Mouse (Mus musculus): Measurements from ENCODE around the gene Pnmal2. TPM values are rescaled to one million over a fixed set of nuclear protein-coding genes. Genes with fewer than 3 reads are reported as not detected.
"Not testable (repeated sequence)": the region's sequence is repeated elsewhere in the genome, so short reads cannot be mapped to it uniquely, and the experiment has no call there.

Pnmal2 gene
- polyA plus RNA-seq, 1 experiment from 2014 or later = 8.6 TPM

DNA sequence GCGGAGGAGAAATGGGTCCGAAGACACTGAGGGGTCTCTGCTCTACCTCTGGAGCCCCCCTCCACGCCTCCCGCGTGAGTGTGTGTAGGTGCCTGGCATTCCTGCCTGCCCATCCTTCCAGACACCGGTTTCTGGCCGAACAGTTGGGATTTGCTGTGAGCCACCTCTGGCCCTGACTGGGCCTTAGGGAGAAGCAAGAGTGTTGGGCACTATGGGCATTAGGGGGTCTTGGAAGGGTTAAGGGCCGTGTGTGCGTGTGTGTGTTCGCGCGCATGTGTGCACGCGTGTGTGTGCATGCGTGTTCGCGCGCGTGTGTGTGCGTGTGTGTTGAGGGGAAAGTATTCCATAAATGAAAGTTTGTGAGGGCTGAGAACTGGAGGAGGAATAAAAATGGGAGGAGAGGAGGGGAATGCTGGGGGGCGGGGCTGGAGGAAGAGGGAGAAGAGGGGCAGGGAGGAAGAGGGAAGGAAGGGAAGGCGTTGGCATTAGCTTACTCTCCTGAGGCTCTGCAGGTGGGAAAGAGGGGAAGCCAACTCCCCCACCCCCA is 2.9 kb downstream of the Pnmal2 start:
- Histone ChIP-seq H3K4me3 (ENCODE audit: low read depth, low read length) (peak overlapping the region; percentile 39), H3K9ac (ENCODE audit: low read length) (peak overlapping the region; percentile 37), H3K27ac (ENCODE audit: low read depth, low read length) (no peak overlapping the region), H3K36me3 (ENCODE audit: control insufficient read depth, insufficient read depth, low read length) (no peaks in the 10 kb centered on the region), H3K4me2 (peak overlapping the region; percentile 62), H3K27me3 (ENCODE audit: control insufficient read depth, insufficient read depth, low read length) (peaks cover 56% of the 10 kb centered on the region), H3K9me3 (ENCODE audit: control insufficient read depth, low read length) (no peaks in the 10 kb centered on the region), H3K4me1 (ENCODE audit: control insufficient read depth, insufficient read depth, low read length) (peaks cover 38% of the 10 kb centered on the region)
- DNase-seq (ENCODE audit: low spot score, missing footprints) (no peak), ATAC-seq (ENCODE audit: low FRiP score) (no peak)
- 16% methylated on average over 21 of the region's 22 CpGs for WGBS

DNA sequence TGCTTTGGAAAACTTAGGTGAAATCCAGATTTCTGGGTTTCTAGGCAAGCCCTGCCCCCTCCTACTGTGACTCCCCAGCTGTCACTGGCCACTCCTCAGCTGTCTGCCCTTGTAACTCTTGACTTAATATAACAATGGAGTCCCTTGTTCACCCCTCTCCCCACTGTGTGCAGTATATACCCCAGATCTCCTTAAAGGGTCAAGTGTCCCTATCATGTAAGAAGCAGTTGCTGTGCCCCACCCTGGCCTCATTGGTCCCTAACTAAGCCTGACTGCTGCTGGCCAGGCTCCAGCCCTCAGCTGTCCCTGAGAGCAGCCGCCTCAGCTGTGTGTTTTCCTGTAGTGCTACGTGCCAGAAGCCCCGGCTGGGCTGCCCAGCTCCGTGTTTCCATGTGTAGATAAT is 3.5 kb downstream of the Pnmal2 start:
- WGBS = 7% methylated on average over 4 of the region's 4 CpGs
- H3K27ac ChIP-seq (ENCODE audit: low read depth, low read length) = no peak overlapping the region
- peak; percentile 88 for DNase-seq (ENCODE audit: low spot score, missing footprints)
- H3K4me3 ChIP-seq (ENCODE audit: low read depth, low read length) = peak overlapping the region; percentile 39
- ATAC-seq (ENCODE audit: low FRiP score) = no peak
- H3K4me1 ChIP-seq (ENCODE audit: control insufficient read depth, insufficient read depth, low read length) = peaks cover 38% of the 10 kb centered on the region
- H3K27me3 ChIP-seq (ENCODE audit: control insufficient read depth, insufficient read depth, low read length) = peaks cover 56% of the 10 kb centered on the region
- no peaks in the 10 kb centered on the region for H3K36me3 ChIP-seq (ENCODE audit: control insufficient read depth, insufficient read depth, low read length)
- no peaks in the 10 kb centered on the region for H3K9me3 ChIP-seq (ENCODE audit: control insufficient read depth, low read length)
- peak overlapping the region; percentile 36; the same call in 1 of the 2 replicates for H3K9ac ChIP-seq (ENCODE audit: low read length)
- H3K4me2 ChIP-seq = peak overlapping the region; percentile 62

DNA sequence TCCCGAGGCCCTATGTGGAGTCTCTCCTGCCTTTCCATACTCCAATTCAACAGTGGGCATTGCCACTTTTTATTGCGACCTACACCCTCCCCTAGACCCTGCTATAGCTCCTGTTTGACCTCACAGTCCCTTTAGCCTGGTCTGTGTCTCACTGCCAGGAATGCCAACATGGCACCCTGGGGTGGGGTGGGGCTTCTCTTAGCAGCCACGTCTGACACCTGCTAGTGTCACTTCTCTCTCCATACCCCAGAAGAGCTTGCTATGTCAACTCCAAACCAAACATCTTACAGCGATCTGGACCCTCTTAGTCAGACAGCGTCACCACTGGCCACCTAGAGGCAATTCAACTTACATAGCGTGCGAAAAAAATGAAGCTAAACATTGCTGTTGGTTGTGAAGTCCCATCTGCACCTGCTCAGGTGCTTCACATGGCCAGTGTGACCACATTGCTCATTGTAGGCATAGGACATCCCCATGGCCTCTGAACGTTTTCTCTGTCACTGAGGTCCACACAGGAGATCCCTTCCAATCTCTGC is 4.5 kb downstream of the Pnmal2 start:
- WGBS = 46% methylated on average over 8 of the region's 8 CpGs
- no peak overlapping the region for H3K4me2 ChIP-seq
- no peak for DNase-seq (ENCODE audit: low spot score, missing footprints)
- no peaks in the 10 kb centered on the region for H3K36me3 ChIP-seq (ENCODE audit: control insufficient read depth, insufficient read depth, low read length)
- no peak for ATAC-seq (ENCODE audit: low FRiP score)
- peaks cover 56% of the 10 kb centered on the region for H3K27me3 ChIP-seq (ENCODE audit: control insufficient read depth, insufficient read depth, low read length)
- H3K9ac ChIP-seq (ENCODE audit: low read length) = no peak overlapping the region
- no peak overlapping the region for H3K4me3 ChIP-seq (ENCODE audit: low read depth, low read length)
- H3K9me3 ChIP-seq (ENCODE audit: control insufficient read depth, low read length) = no peaks in the 10 kb centered on the region
- no peak overlapping the region for H3K27ac ChIP-seq (ENCODE audit: low read depth, low read length)
- peaks cover 34% of the 10 kb centered on the region for H3K4me1 ChIP-seq (ENCODE audit: control insufficient read depth, insufficient read depth, low read length)

DNA sequence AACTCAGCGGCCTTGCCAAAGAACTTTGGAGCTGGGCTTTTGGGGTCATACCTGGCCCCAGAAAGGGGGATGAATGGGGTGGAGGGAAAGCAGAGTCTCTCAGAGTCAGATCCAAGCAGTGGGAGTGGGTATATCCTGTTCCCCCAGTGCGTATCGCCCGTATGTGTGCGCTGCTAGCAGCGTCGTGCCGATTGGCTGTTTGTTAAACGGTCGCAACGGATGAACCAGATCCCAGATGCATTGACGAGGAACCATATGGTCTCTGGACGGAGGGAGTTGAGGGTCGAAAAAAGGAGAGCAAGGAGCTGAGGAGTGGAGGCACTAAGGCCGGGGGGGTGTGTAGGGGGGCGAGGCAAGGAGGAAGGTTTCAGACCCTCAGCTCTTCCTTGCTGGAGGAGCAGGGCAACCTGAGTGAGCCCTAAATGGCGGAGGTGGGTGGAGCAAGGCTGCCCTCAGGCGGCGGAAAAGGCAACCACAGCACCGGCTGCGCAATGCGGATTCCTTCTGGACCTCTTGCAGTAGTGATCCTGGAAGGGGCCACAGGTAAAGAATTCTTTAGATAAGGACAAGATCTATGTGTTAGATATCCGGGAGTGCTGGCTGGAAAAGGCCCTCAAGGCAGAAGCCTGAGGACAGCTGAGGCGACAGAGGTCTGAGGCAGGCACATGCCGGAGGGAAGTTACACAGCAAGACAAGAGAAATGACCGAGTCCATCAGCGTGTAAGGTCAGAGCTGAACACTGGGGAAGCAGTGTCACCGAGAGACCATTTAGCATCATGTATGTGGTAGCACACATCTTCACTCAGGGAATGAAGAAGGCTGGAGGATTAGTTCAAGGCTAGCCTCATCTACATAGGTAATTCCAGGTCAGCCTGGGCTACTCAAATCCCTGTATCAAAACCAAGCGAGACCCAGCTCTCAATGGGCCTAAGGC is 5.7 kb downstream of the Pnmal2 start:
- peaks cover 52% of the 10 kb centered on the region for H3K27me3 ChIP-seq (ENCODE audit: control insufficient read depth, insufficient read depth, low read length)
- no peak overlapping the region for H3K27ac ChIP-seq (ENCODE audit: low read depth, low read length)

DNA sequence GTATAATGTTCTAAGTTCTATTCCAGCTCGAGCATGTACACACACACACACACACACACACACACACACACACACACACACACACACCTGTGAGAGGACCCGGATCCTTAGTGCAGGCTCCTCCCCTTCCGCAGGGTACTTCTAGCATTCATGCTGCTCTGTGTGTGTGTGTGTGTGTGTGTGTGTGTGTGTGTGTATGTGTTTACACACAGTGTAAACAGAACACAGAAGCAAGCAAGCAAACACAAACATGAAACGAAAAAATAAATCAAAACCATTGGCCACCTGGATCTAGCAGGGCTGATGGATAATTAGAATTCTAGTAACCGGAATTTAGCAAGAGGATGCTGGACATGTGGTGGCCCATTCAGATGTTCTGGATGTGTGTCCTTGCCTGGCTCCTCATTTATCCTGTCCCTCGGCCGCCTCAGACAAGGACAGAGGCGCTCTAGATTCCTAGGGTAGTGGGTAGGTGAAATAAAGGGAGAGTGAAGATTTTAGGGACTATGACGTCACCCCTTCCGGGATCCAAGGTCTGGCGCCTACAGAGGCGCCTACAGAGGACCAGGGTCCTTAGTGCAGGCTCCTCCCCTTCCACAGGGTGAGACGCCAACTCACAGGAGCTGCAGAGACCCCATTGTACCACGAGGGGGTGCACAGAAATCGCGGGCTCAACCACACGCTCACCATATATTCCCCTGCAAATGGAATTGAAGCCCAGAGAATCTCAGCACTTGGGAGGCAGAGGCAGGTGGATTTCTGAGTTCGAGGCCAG is 6.6 kb downstream of the Pnmal2 start:
- H3K36me3 ChIP-seq (ENCODE audit: control insufficient read depth, insufficient read depth, low read length) = no peaks in the 10 kb centered on the region
- no peak overlapping the region for H3K4me2 ChIP-seq
- ATAC-seq (ENCODE audit: low FRiP score) (peak; percentile 69), DNase-seq (ENCODE audit: low spot score, missing footprints) (peak; percentile 98)
- no peak overlapping the region for H3K4me3 ChIP-seq (ENCODE audit: low read depth, low read length)
- H3K27me3 ChIP-seq (ENCODE audit: control insufficient read depth, insufficient read depth, low read length) = peaks cover 43% of the 10 kb centered on the region
- WGBS = 31% methylated on average over 18 of the region's 18 CpGs
- H3K9me3 ChIP-seq (ENCODE audit: control insufficient read depth, low read length) = no peaks in the 10 kb centered on the region
- peaks cover 25% of the 10 kb centered on the region for H3K4me1 ChIP-seq (ENCODE audit: control insufficient read depth, insufficient read depth, low read length)
- H3K27ac ChIP-seq (ENCODE audit: low read depth, low read length) = no peak overlapping the region
- no peak overlapping the region for H3K9ac ChIP-seq (ENCODE audit: low read length)

More for the DNA sequence above, 5.7 kb downstream of the Pnmal2 start:
- Histone ChIP-seq H3K9ac (ENCODE audit: low read length) (peak overlapping the region; percentile 48), H3K9me3 (ENCODE audit: control insufficient read depth, low read length) (no peaks in the 10 kb centered on the region), H3K4me3 (ENCODE audit: low read depth, low read length) (peak overlapping the region; percentile 27), H3K36me3 (ENCODE audit: control insufficient read depth, insufficient read depth, low read length) (no peaks in the 10 kb centered on the region), H3K4me1 (ENCODE audit: control insufficient read depth, insufficient read depth, low read length) (peaks cover 29% of the 10 kb centered on the region), H3K4me2 (peak overlapping the region; percentile 55)
- WGBS = 13% methylated on average over 29 of the region's 29 CpGs
- ATAC-seq (ENCODE audit: low FRiP score) (peak; percentile 56), DNase-seq (ENCODE audit: low spot score, missing footprints) (peak; percentile 99)

DNA sequence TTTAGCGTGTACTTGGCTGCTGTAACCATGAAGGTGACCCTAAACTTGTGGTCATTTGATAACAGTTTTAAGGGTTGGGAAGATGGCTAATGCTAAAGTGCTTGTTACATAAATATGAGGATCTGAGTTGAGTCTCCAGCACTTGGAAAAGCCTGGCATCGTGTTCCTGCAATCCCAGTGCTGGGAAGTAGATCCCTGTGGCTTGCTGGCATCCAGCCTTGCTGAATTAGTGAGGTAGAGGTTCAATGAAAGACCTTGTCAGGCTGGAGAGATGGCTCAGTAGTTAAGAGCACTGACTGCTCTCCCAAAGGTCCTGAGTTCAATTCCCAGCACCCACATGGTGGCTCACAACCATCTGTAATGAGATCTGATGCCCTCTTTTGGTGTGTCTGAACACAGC is 9.3 kb downstream of the Pnmal2 start:
- H3K36me3 ChIP-seq (ENCODE audit: control insufficient read depth, insufficient read depth, low read length) = not testable (repeated sequence)
- WGBS = 68% methylated on average over 2 of the region's 2 CpGs

DNA sequence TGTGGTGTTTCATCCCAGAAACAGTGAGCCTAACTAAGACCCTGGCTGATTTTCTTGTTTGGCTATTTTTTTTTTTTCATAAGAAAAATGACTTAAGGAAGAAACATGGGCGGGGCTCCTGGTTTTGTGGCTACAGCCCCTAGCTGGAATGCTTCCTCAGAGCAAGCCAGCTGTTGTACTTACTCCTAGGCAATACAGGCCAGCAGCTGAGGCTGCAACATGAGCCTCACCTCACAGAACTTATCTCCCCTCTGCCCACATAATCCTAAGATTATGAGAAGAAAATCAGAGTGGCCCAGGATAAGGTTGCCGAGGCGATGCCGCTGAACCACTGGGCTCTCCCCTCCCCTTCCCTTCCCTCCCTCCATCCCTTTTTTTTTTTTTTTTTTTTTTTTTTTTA is 11.2 kb downstream of the Pnmal2 start:
- Histone ChIP-seq H3K4me1 (ENCODE audit: control insufficient read depth, insufficient read depth, low read length) (peaks cover 18% of the 10 kb centered on the region), H3K4me3 (ENCODE audit: low read depth, low read length) (no peak overlapping the region), H3K4me2 (no peak overlapping the region), H3K9ac (ENCODE audit: low read length) (no peak overlapping the region), H3K27me3 (ENCODE audit: control insufficient read depth, insufficient read depth, low read length) (no peaks in the 10 kb centered on the region), H3K36me3 (ENCODE audit: control insufficient read depth, insufficient read depth, low read length) (no peaks in the 10 kb centered on the region), H3K9me3 (ENCODE audit: control insufficient read depth, low read length) (no peaks in the 10 kb centered on the region), H3K27ac (ENCODE audit: low read depth, low read length) (no peak overlapping the region)
- DNase-seq (ENCODE audit: low spot score, missing footprints) (no peak), ATAC-seq (ENCODE audit: low FRiP score) (no peak)
- WGBS = 81% methylated on average over 4 of the region's 4 CpGs

More for the DNA sequence above, 9.3 kb downstream of the Pnmal2 start:
- H3K27ac ChIP-seq (ENCODE audit: low read depth, low read length); H3K4me2 ChIP-seq; H3K9ac ChIP-seq (ENCODE audit: low read length); DNase-seq (ENCODE audit: low spot score, missing footprints); H3K4me3 ChIP-seq (ENCODE audit: low read depth, low read length); ATAC-seq (ENCODE audit: low FRiP score); H3K9me3 ChIP-seq (ENCODE audit: control insufficient read depth, low read length): not testable (repeated sequence)
- Histone ChIP-seq H3K4me1 (ENCODE audit: control insufficient read depth, insufficient read depth, low read length) (peaks cover 10% of the 10 kb centered on the region), H3K27me3 (ENCODE audit: control insufficient read depth, insufficient read depth, low read length) (peaks cover 16% of the 10 kb centered on the region)

DNA sequence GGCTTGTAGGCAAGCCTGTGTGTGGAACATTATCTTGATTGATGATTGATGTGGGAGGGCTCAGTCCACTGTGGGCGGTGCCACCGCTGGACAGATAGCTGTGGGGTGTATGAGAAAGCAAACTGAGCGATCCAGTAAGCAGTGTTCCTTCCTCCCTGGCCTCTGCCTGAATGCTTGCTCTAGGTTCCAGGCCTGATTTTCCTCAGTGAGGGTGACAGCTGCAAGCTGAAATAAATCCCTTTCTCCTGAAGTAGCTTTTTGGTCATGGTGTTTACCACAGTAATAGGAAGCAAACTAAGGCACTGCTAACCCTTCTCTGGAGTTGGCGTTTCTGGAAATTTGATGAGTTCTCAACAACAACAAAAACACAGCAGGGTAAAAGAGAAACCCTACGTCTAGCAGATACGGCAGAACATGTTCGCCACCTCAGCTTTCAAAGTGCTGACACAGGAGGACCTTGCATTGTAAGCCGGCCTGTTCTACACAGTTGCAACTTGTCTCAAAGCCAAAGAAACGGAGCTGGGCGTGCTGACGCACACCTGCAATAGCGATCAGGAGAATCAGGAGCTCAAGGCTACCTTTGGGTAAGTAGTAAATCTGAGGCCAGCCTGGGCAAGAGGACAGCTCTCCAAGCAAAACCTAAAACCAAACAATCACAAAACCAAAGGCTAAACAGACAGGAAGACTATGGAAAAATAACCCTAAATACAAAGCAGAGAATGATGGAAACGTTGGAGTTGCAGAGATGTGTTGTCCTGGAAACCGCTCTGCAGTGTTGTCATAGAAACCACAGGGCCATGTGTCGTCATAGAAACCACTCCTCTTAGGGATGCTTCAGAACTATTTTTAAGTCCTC is 12.2 kb downstream of the Pnmal2 start:
- no peaks in the 10 kb centered on the region for H3K9me3 ChIP-seq (ENCODE audit: control insufficient read depth, low read length)
- DNase-seq (ENCODE audit: low spot score, missing footprints) (no peak), ATAC-seq (ENCODE audit: low FRiP score) (no peak)
- H3K36me3 ChIP-seq (ENCODE audit: control insufficient read depth, insufficient read depth, low read length) = no peaks in the 10 kb centered on the region
- peaks cover 18% of the 10 kb centered on the region for H3K4me1 ChIP-seq (ENCODE audit: control insufficient read depth, insufficient read depth, low read length)
- no peaks in the 10 kb centered on the region for H3K27me3 ChIP-seq (ENCODE audit: control insufficient read depth, insufficient read depth, low read length)
- H3K27ac ChIP-seq (ENCODE audit: low read depth, low read length) = no peak overlapping the region
- no peak overlapping the region for H3K4me2 ChIP-seq
- no peak overlapping the region for H3K9ac ChIP-seq (ENCODE audit: low read length)
- no peak overlapping the region for H3K4me3 ChIP-seq (ENCODE audit: low read depth, low read length)
- WGBS = 52% methylated on average over 15 of the region's 15 CpGs
